Mouse (Mus musculus): ENCODE measurements around the gene Zfp949. TPM values are rescaled to one million over a fixed set of nuclear protein-coding genes. Genes with fewer than 3 reads are reported as not detected.

The Zfp949 gene
- total and polyA plus RNA-seq, 2 experiments from 2014 or later = 11.1 to 14.9 TPM

DNA sequence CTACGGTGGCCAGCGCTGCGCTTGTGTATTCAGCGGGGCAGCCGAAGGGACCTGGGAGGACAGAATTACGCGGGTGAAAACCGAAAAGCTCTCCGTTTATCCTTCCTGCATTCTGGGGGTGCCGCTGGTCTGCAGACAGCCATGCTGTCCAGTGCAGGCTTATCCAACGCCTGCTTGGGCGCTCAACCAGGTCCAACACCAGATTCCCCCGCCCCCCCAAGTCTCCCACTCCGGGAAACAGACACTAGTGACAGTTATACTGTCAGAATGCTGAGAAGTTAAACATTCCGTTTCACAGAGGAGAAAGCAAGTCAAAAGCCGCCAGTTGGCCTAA lies 24.5 kb upstream of the Zfp949 start:
- Histone ChIP-seq H3K27me3 (ENCODE audit: insufficient read depth, low read length) (no peaks in the 10 kb centered on the region), H3K36me3 (ENCODE audit: insufficient read depth, low read length) (0 out of 2 replicates have a peak, but pooled peaks cover 4% of the 10 kb centered on the region), H3K9me3 (ENCODE audit: low read length) (no peaks in the 10 kb centered on the region), H3K9ac (replicated peaks; ENCODE audit: low read length, poor library complexity, severe bottlenecking) (peak overlapping the region; percentile 88), H3K27ac (ENCODE audit: low read depth, low read length) (peak overlapping the region; percentile 68), H3K4me3 (ENCODE audit: low read depth, low read length) (peak overlapping the region; percentile 78), H3K4me1 (ENCODE audit: insufficient read depth, low read length) (peaks cover 10% of the 10 kb centered on the region; the same call in 1 of the 2 replicates), H3K4me2 (ENCODE audit: low read depth, low read length, poor library complexity, severe bottlenecking) (peak overlapping the region; percentile 89)
- DNase-seq (ENCODE audit: low spot score) (no peak), ATAC-seq (ENCODE audit: low FRiP score) (no peak)
- no peak for TF ChIP-seq CTCF (IDR thresholded peaks at IDR 0.05)
- WGBS = under 1% methylated on average over 16 of the region's 16 CpGs

DNA sequence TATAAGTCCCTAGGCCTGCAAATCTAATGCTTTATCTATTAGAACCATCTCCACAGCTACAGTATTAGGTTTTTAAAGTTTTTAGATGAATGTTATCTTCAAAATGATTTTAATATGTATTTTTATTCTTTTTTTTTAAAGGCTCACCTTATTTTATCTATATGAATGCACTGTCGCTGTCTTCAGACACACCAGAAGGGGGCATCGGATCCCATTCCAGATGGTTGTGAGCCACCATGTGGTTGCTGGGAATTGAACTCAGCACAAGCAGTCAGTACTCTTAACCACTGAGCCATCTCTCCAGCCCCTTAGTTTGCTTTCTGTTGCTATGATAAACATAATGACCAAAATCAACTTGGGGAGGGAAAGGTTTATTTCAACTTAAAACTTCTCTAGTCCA lies 23.5 kb upstream of the Zfp949 start:
- ATAC-seq (ENCODE audit: low FRiP score) (no peak), DNase-seq (ENCODE audit: low spot score) (no peak)
- no peaks in the 10 kb centered on the region for H3K9me3 ChIP-seq (ENCODE audit: low read length)
- H3K27ac ChIP-seq (ENCODE audit: low read depth, low read length) = no peak overlapping the region
- H3K27me3 ChIP-seq (ENCODE audit: insufficient read depth, low read length) = no peaks in the 10 kb centered on the region
- TF ChIP-seq CTCF (IDR thresholded peaks at IDR 0.05) = peak; percentile 39; the same call in 1 of the 2 replicates
- H3K36me3 ChIP-seq (ENCODE audit: insufficient read depth, low read length) = 0 out of 2 replicates have a peak, but pooled peaks cover 4% of the 10 kb centered on the region
- WGBS = 99% methylated on average over 2 of the region's 2 CpGs
- peaks cover 10% of the 10 kb centered on the region; the same call in 1 of the 2 replicates for H3K4me1 ChIP-seq (ENCODE audit: insufficient read depth, low read length)
- H3K4me3 ChIP-seq (ENCODE audit: low read depth, low read length) = no peak overlapping the region
- no peak overlapping the region for H3K4me2 ChIP-seq (ENCODE audit: low read depth, low read length, poor library complexity, severe bottlenecking)
- H3K9ac ChIP-seq (replicated peaks; ENCODE audit: low read length, poor library complexity, severe bottlenecking) = no peak overlapping the region

DNA sequence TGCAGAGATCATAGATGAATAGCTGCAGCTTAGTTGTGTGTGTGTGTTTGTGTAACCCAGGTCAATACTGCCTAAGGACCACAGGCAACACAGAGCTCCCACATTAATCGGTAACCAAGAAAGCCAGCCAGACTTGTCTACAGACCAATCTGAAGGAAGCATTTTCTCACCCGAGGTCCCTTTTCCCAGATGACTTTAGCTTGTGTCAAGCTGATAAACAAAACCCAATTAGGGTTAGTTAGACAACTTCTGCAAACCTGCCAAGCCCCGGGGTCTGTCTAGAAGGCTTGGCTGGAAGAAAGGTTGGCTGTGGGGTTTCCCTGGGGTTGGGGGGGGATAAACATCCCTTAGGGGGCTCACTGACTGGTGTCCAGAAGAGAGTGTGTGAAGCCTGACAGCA lies 23.0 kb upstream of the Zfp949 start:
- DNase-seq (ENCODE audit: low spot score) = no peak
- H3K27ac ChIP-seq (ENCODE audit: low read depth, low read length) = no peak overlapping the region
- H3K27me3 ChIP-seq (ENCODE audit: insufficient read depth, low read length) = no peaks in the 10 kb centered on the region
- no peaks in the 10 kb centered on the region for H3K9me3 ChIP-seq (ENCODE audit: low read length)
- 90% methylated on average over 3 of the region's 3 CpGs for WGBS
- ATAC-seq (ENCODE audit: low FRiP score) = no peak
- 0 out of 2 replicates have a peak, but pooled peaks cover 4% of the 10 kb centered on the region for H3K36me3 ChIP-seq (ENCODE audit: insufficient read depth, low read length)
- H3K4me3 ChIP-seq (ENCODE audit: low read depth, low read length) = no peak overlapping the region
- H3K9ac ChIP-seq (replicated peaks; ENCODE audit: low read length, poor library complexity, severe bottlenecking) = no peak overlapping the region
- TF ChIP-seq CTCF (IDR thresholded peaks at IDR 0.05) = no peak
- no peak overlapping the region for H3K4me2 ChIP-seq (ENCODE audit: low read depth, low read length, poor library complexity, severe bottlenecking)
- peaks cover 10% of the 10 kb centered on the region; the same call in 1 of the 2 replicates for H3K4me1 ChIP-seq (ENCODE audit: insufficient read depth, low read length)

DNA sequence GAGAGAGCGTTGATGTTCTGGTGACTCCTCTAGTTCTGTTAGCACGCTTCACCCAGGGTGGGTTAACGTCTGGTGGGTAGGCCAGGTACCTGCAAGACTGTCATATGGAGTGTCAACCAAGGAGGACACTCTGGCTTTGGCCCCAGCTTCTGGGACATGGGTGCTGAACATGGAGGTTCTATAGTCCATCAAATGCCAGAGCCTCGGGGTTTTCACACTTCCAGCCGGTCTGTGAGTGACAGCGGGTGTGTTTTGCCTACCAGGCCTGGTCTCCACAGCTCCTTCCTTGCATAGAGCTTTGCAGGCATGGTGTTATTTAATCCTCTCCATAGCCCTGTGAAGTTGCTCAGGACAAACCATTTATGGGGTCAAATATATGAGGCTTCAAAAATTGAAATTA lies 22.5 kb upstream of the Zfp949 start:
- ATAC-seq (ENCODE audit: low FRiP score) (no peak), DNase-seq (ENCODE audit: low spot score) (no peak)
- no peak for TF ChIP-seq CTCF (IDR thresholded peaks at IDR 0.05)
- 91% methylated on average over 6 of the region's 6 CpGs for WGBS
- Histone ChIP-seq H3K27ac (ENCODE audit: low read depth, low read length) (no peak overlapping the region), H3K27me3 (ENCODE audit: insufficient read depth, low read length) (no peaks in the 10 kb centered on the region), H3K4me3 (ENCODE audit: low read depth, low read length) (no peak overlapping the region), H3K4me1 (ENCODE audit: insufficient read depth, low read length) (peaks cover 5% of the 10 kb centered on the region; the same call in 1 of the 2 replicates), H3K9me3 (ENCODE audit: low read length) (no peaks in the 10 kb centered on the region), H3K4me2 (ENCODE audit: low read depth, low read length, poor library complexity, severe bottlenecking) (no peak overlapping the region), H3K36me3 (ENCODE audit: insufficient read depth, low read length) (0 out of 2 replicates have a peak, but pooled peaks cover under 1% of the 10 kb centered on the region), H3K9ac (replicated peaks; ENCODE audit: low read length, poor library complexity, severe bottlenecking) (no peak overlapping the region)

DNA sequence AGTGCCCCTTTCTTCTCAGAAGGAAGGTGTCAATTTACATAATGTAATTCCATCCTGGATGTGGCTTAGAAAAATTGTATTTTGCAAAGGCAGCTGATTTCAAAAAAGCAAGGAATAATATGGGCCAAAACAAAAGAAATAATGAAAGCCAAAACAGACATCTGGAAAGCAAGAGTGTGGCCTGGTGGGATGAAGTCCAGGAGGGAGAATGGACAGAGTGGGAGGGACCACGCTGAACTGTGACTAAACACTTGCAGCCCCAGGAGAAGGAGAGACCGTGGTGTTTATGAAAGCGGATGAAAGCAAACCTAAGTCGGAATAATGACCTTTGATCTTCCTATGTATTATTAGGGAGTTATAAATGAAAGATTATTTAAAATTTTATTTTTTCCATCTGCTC lies 19.9 kb upstream of the Zfp949 start:
- no peak overlapping the region for H3K4me2 ChIP-seq (ENCODE audit: low read depth, low read length, poor library complexity, severe bottlenecking)
- no peaks in the 10 kb centered on the region for H3K27me3 ChIP-seq (ENCODE audit: insufficient read depth, low read length)
- H3K4me1 ChIP-seq (ENCODE audit: insufficient read depth, low read length) = no peaks in the 10 kb centered on the region
- 86% methylated on average over 4 of the region's 4 CpGs for WGBS
- no peak overlapping the region for H3K9ac ChIP-seq (replicated peaks; ENCODE audit: low read length, poor library complexity, severe bottlenecking)
- TF ChIP-seq CTCF (IDR thresholded peaks at IDR 0.05) = no peak
- DNase-seq (ENCODE audit: low spot score) (no peak), ATAC-seq (ENCODE audit: low FRiP score) (no peak)
- H3K9me3 ChIP-seq (ENCODE audit: low read length) = no peaks in the 10 kb centered on the region
- no peaks in the 10 kb centered on the region for H3K36me3 ChIP-seq (ENCODE audit: insufficient read depth, low read length)
- H3K27ac ChIP-seq (ENCODE audit: low read depth, low read length) = no peak overlapping the region
- no peak overlapping the region for H3K4me3 ChIP-seq (ENCODE audit: low read depth, low read length)

DNA sequence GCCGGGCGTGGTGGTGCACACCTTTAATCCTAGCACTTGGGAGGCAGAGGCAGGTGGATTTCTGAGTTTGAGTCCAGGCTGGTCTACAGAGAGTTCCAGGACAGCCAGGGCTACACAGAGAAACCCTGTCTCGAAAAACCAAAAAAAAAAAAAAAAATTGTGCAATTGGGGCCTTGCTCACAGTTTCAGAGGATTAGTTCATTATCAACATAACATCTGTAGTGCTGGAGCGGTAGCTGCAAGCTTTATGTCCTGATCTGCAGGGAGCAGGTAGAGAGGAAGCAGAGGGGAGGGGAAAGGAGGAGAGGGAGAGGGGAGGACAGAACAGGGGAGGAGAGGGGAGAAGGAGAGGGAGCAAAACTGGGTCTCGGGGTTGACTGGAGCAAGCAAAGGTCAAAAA lies 19.1 kb upstream of the Zfp949 start:
- Histone ChIP-seq H3K9ac (replicated peaks; ENCODE audit: low read length, poor library complexity, severe bottlenecking) (no peak overlapping the region), H3K36me3 (ENCODE audit: insufficient read depth, low read length) (no peaks in the 10 kb centered on the region), H3K4me1 (ENCODE audit: insufficient read depth, low read length) (no peaks in the 10 kb centered on the region), H3K27me3 (ENCODE audit: insufficient read depth, low read length) (no peaks in the 10 kb centered on the region), H3K9me3 (ENCODE audit: low read length) (no peaks in the 10 kb centered on the region), H3K4me3 (ENCODE audit: low read depth, low read length) (no peak overlapping the region), H3K4me2 (ENCODE audit: low read depth, low read length, poor library complexity, severe bottlenecking) (no peak overlapping the region), H3K27ac (ENCODE audit: low read depth, low read length) (no peak overlapping the region)
- no peak for TF ChIP-seq CTCF (IDR thresholded peaks at IDR 0.05)
- no peak for ATAC-seq (ENCODE audit: low FRiP score)
- no peak for DNase-seq (ENCODE audit: low spot score)
- WGBS = 77% methylated on average over 5 of the region's 5 CpGs

All from midbrain, postnatal 0 days (tissue).